Mouse (Mus musculus): ENCODE measurements at regions not wholly inside any gene's neighbourhood (a gene's known extent, or its start where the extent isn't known, plus 50 kb on each side); places are given as distances from the start of the nearest gene placed in this dataset.
A peak's percentile ranks its signal among the peaks of the same experiment; 100 is the strongest.

GRCm38 (mm10) chr19:49741239-49741638 lies 937.2 kb downstream of the Sorcs1 start:
- DNase-seq = no peak

- no peak for DNase-seq
Observed at GRCm38 (mm10) chr19:49739483-49740175, 938.8 kb downstream of the Sorcs1 start.

GRCm38 (mm10) chr19:49697659-49698058 lies 980.8 kb downstream of the Sorcs1 start:
- DNase-seq = no peak

- DNase-seq = no peak
Observed at GRCm38 (mm10) chr19:49685588-49686281, 992.7 kb downstream of the Sorcs1 start.

- peak; percentile 14 for DNase-seq
Observed at GRCm38 (mm10) chr19:49681204-49681603, 997.2 kb downstream of the Sorcs1 start.

- DNase-seq = peak; percentile 12
Observed at GRCm38 (mm10) chr19:49680006-49680405, 998.4 kb downstream of the Sorcs1 start.

DNA sequence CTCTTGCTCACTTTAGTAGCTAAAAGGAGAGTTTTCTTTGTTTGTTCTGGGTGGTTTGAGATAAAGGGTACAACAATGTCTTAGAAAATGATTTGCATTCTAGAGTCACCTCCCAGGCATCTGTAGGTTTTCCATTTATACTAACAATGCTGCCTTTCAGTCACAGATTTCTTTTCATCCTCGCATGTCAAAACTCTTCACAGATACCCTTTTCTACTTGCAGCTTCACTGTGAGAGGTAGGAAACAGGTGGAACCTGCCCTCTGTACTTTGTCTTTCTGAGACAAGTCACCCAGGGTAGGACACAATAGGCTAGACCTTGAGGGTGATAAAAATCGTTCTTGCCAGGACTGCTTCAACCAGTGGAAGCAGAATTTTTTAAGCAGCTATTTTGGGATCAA lies 1002.5 kb downstream of the Sorcs1 start:
- DNase-seq = no peak

DNA sequence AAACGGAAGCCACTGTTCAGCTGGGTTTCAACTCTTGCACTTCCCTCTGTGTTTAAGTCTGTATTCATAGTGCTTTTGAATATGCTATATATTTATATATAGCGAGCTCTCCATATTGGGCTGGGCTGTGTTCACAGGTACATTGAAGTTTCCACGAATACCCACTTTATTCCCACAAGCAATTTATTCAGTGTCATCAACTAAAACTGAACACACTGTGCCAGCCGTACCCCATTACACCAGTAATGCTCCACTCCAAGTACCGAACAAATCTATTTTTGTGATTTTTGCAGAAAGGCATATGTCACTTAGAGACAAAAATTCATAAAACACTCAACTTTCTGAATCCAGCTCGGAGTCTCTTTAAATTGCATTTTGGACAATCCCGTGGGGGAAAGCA lies 1048.5 kb downstream of the Sorcs1 start:
- DNase-seq = no peak

DNA sequence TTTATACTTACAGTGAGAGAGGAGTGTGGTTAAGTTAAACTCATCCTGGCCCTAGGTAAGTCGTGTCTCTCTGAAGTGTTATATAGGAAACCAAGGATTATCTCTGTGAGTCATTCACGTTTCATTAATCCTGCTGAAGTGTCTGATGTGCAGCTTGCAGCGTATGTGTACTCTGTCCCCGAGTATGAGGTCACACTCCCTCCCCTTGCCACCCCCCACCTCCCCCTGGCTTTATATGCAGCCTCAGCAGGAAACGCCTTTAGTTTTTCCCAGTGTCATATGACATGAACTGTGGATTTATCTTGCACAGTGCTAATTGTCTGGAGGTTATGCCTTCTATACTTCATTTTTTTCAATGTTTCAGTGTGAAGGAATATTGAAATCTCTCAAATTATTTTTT lies 1058.5 kb downstream of the Sorcs1 start:
- DNase-seq = no peak

- DNase-seq = no peak
Observed at GRCm38 (mm10) chr19:49615071-49615470, 1063.4 kb downstream of the Sorcs1 start.
